Mouse (Mus musculus): ENCODE results near the gene Oaz2. TPM values are rescaled to one million over a fixed set of nuclear protein-coding genes. Genes with fewer than 3 reads are reported as not detected.

Oaz2 gene
- 23.9 to 31.3 TPM (median 30.7 TPM) in 4 replicates for total RNA-seq (2023)

DNA sequence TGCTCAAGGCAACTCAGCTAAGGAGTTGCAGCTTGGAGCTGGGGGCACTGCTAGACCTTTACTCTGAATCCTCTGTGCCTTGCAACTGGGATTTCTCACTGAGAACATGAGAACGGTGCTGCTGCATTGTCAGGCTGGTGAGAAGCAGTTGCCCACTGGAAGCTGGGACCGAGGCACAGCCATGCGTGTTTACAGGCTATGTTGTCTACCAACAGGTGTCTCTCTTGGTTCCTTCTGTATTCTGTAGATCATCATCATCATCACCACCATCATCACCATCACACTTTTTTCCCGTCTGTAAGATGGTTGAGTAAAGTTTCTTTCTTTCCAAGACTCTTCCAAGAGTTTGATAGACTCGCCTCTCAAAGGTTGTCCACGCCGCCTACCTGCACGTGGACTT, at the start of gene Oaz2:
Oaz2 (plus strand) TSS at position 301 of the 400 bp plus-strand sequence.

DNA sequence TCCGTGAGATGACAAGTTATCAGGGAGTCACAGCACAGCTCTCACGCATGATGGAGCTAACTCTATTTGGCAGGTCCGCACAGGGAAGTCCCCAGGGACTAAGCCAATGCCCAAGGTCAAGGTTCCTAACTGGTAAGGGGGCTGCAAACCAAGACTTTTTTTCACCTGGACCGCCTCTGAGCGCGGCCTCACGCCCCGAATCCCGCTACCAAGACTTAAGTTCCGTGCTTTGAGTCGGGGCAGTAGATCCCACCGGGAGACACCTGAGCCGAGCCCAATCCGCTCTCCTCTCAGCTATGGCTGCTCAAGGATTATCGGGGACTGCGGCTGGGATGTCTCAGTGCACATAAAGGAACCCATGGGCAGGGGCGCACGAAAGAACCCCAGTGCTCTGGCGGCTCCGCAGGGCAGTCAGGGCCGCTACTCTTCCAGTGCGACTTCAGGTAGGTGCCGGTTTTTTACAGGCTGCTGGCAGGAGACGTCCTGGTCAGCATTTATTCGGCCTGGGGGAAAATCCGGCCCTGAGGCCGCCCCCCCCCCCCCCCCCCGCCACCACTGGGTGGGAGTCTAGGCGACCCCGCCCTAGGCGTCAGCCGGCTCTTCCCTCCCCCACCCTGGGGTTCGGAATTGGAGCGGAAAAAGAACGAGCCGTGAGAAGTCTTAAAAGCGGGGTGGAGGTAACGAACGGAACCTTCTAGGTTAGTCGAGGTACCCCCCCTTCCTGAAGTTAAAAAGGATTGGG, 38.6 kb upstream of the Oaz2 start, which contains the start of gene Rbpms2:
Rbpms2 (plus strand) TSS at position 624 of the 742 bp plus-strand sequence.

Other genes starting within 250 kb of the Oaz2 start
- not detected in 4 replicates for gene Slc51b, start 245.0 kb upstream of the Oaz2 start, total RNA-seq (2023)
- gene Mtfmt, start 232.2 kb upstream of the Oaz2 start, total RNA-seq (2023), result 19.5 to 21.8 TPM (median 21.1 TPM) in 4 replicates
- gene Spg21, start 207.1 kb upstream of the Oaz2 start, total RNA-seq (2023), result 56.7 to 67.0 TPM (median 61.1 TPM) in 4 replicates
- gene Ankdd1a, start 147.8 kb upstream of the Oaz2 start, total RNA-seq (2023), result 0.66 TPM in 1 of 4 replicates, not detected in the others
- gene Plekho2, start 88.0 kb upstream of the Oaz2 start, total RNA-seq (2023), result 196 to 216 TPM (median 203 TPM) in 4 replicates
- 0.23 to 0.88 TPM (median 0.32 TPM) in 4 replicates for gene Pif1, start 80.8 kb upstream of the Oaz2 start, total RNA-seq (2023)
- gene Rbpms2, start 38.4 kb upstream of the Oaz2 start, total RNA-seq (2023), result 0.42 to 1.1 TPM in 2 of 4 replicates, not detected in the others
- 16.8 to 23.4 TPM (median 20.0 TPM) in 4 replicates for gene Zfp609, start 159.6 kb downstream of the Oaz2 start, total RNA-seq (2023)
- 3.2 to 7.0 TPM (median 3.7 TPM) in 4 replicates for gene Pclaf, start 222.2 kb downstream of the Oaz2 start, total RNA-seq (2023)
- gene Trip4, start 240.8 kb downstream of the Oaz2 start, total RNA-seq (2023), result 24.1 to 28.8 TPM (median 26.2 TPM) in 4 replicates
- gene Csnk1g1, start 240.9 kb downstream of the Oaz2 start, total RNA-seq (2023), result 47.8 to 54.6 TPM (median 51.4 TPM) in 4 replicates

Data from B cell, adult 62 days (primary cell).